Mouse (Mus musculus): ENCODE measurements around the gene Mcee.

Gene Mcee
- long read RNA-seq, experiment 1, transcript Mcee-201 (3 exons, 828 nt): major isoform, 24 of 35 reads
- long read RNA-seq, experiment 1, transcript Mcee-204 (2 exons, 391 nt): minor isoform, 5 of 35 reads
- long read RNA-seq, experiment 1, partial matches to known transcripts: 0 of 35 reads
- long read RNA-seq, experiment 1, other reads (novel, unspliced or antisense): 3 of 35 reads
- long read RNA-seq, experiment 2, transcript Mcee-201 (3 exons, 828 nt): major isoform, 11 of 17 reads
- long read RNA-seq, experiment 2, partial matches to known transcripts: 0 of 17 reads
- long read RNA-seq, experiment 2, other reads (novel, unspliced or antisense): 1 of 17 reads

GRCm38 (mm10) chr7:64392122-64392818, at the start of gene Mcee, which contains the start of gene Mphosph10:
Mcee (plus strand) TSS chr7:64392607.
Mphosph10 (minus strand) TSS chr7:64392268.
- intact Hi-C loops (cut with DNase I): no loop called here

GRCm38 (mm10) chr7:64347813-64348212, 44.6 kb upstream of the Mcee start:
- intact Hi-C loops (cut with DNase I): no loop called here

- intact Hi-C loops (cut with DNase I): no loop called here
Observed at GRCm38 (mm10) chr7:64349147-64349861, 43.1 kb upstream of the Mcee start.

- intact Hi-C loops (cut with DNase I): no loop called here
Observed at GRCm38 (mm10) chr7:64351087-64351486, 41.3 kb upstream of the Mcee start.

- intact Hi-C loops (cut with DNase I): no loop called here
Observed at GRCm38 (mm10) chr7:64354206-64354605, 38.2 kb upstream of the Mcee start.

- intact Hi-C loops (cut with DNase I): no loop called here
Observed at GRCm38 (mm10) chr7:64356661-64357060, 35.7 kb upstream of the Mcee start.

GRCm38 (mm10) chr7:64357405-64357804, 35.0 kb upstream of the Mcee start:
- intact Hi-C loops (cut with DNase I): no loop called here

GRCm38 (mm10) chr7:64358666-64359065, 33.7 kb upstream of the Mcee start:
- intact Hi-C loops (cut with DNase I): no loop called here

- intact Hi-C loops (cut with DNase I): no loop called here
Observed at GRCm38 (mm10) chr7:64359943-64360585, 32.3 kb upstream of the Mcee start.

GRCm38 (mm10) chr7:64360586-64360945, 31.8 kb upstream of the Mcee start:
- intact Hi-C loops (cut with DNase I): no loop called here

GRCm38 (mm10) chr7:64365863-64366262, 26.5 kb upstream of the Mcee start:
- intact Hi-C loops (cut with DNase I): no loop called here

- intact Hi-C loops (cut with DNase I): no loop called here
Observed at GRCm38 (mm10) chr7:64369841-64370240, 22.6 kb upstream of the Mcee start.

- intact Hi-C loops (cut with DNase I): no loop called here
Observed at GRCm38 (mm10) chr7:64371940-64372878, 20.2 kb upstream of the Mcee start.

GRCm38 (mm10) chr7:64373147-64373829, 19.1 kb upstream of the Mcee start:
- intact Hi-C loops (cut with DNase I): no loop called here

GRCm38 (mm10) chr7:64373830-64374562, 18.4 kb upstream of the Mcee start, which contains the start of gene Fan1:
Fan1 (minus strand) TSS chr7:64374095.
- intact Hi-C loops (cut with DNase I): no loop called here

GRCm38 (mm10) chr7:64391479-64391878, 928 bp upstream of the Mcee start:
- intact Hi-C loops (cut with DNase I): no loop called here

- intact Hi-C loops (cut with DNase I): no loop called here
Observed at GRCm38 (mm10) chr7:64392819-64393151, 378 bp downstream of the Mcee start.

- intact Hi-C loops (cut with DNase I): no loop called here
Observed at GRCm38 (mm10) chr7:64400725-64401124, 8.3 kb downstream of the Mcee start.

- intact Hi-C loops (cut with DNase I): no loop called here
Observed at GRCm38 (mm10) chr7:64402452-64402851, 10.0 kb downstream of the Mcee start.

All from adrenal gland (tissue).